Mouse (Mus musculus) cerebellum, adult 11 months (tissue): ENCODE measurements at regions not wholly inside any gene's neighbourhood (a gene's known extent, or its start where the extent isn't known, plus 50 kb on each side); places are given as distances from the start of the nearest gene placed in this dataset.

Experiments used
- DNase-seq: peaks from one replicate; pipeline ENCODE4 v3.0.0; 2022

GRCm38 (mm10) chr4:53319051-53319450, 121.2 kb upstream of the Slc44a1 start:
- no peak for DNase-seq

GRCm38 (mm10) chr4:53318181-53318580, 122.0 kb upstream of the Slc44a1 start:
- no peak for DNase-seq

DNA sequence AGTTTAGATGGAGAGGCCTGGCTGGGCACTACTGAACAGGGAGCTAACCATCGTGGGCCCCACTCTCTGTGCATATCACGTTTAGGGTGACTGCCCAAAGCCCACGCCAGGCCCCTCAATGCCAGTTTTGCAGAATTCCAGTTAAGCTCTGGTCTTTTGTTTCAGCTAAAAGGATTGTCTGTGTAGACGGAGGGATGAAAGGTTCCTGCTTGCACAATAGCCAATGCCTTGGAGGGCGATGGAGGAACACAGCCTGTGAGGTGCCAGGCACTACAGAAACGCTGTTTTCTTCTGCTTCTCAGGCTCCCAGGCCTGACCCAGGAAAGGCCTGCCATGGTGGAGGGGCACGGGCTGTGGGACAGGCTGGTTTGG, 122.8 kb upstream of the Slc44a1 start:
- no peak for DNase-seq

- DNase-seq: no peak
Measured at GRCm38 (mm10) chr4:53316796-53317452, 123.3 kb upstream of the Slc44a1 start.

DNA sequence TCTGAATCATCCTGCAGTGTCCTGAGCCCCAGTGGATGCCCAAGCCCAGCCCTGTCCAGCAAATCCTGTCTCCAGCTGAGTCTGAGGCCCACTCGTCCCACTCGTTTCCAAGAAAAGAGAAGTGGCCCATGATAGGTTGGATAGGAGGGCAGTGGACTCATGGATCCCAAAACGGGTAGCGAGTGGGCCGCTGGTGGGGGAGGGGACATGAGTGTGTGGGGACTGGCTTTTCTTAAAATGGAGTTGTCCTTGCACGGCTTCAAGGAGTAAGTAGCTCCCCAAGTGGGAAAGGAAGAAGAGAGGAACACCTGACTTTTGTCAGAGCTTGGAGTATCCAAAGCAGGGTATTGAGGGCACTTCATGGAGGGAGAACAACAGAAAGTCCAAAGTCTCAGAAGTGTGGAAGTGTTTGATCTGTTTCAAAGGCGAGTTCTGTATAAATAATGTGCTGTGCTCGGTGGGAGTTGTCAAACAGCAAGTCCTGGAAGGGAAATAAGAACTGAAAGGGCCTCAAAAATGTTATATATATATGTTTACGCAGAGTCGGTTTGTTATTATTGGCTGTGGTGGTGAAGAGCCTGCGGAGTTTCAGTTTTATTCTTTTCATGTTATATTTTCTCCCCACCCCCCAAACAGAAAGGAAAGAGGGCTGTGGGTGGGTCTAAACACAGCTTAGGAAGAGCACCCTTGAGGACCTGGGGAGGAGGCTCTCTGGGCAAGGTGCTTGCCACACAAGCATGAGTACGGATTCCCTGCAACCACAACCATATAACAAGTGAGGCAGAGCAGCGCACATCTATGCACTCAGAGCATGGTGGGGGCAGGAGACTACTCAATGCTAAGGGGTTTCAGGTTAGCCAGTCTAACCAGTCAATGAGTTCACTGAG, 124.1 kb upstream of the Slc44a1 start:
- DNase-seq: no peak

DNA sequence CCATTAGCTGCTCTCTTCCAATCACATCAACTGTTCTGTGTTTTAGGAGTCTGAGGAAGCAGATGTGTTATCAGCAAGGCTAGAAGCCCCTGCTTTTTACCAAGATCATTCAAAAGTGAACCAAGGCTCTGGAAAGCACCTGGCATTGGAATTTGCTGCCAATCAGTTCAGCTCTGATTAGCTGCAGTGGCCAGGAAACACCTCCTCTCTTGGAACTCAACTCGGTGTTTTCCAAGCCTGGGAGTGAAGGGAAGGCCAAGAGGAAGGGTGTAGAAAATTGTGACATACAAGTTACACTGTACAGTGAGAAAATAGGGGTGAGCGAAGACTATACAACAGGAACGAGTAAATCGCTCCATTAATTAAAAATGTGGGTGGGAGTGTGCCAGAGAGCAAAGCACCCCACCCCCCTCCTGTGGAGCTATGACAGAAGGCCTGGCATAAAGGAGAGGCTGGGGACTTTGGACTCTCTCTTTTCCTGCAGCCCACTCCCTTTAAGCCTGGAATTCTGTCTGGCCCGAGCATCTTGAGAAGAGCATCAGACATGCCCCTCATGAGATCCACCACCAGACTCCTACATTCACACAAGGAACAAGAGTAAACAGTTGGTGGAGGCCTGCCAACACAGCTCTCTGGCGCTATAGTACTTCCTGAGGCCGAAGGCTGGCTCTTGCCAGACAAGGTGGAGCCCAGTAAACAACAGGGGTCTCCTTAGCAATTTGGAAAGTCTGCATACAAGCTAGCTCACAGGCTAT, 124.9 kb upstream of the Slc44a1 start:
- peak; percentile 20 for DNase-seq

- no peak for DNase-seq
Measured at GRCm38 (mm10) chr4:53314076-53314475, 126.1 kb upstream of the Slc44a1 start.

- no peak for DNase-seq
Measured at GRCm38 (mm10) chr4:53307121-53307520, 133.1 kb upstream of the Slc44a1 start.

- DNase-seq: no peak
Measured at GRCm38 (mm10) chr4:53304782-53305385, 135.3 kb upstream of the Slc44a1 start.

DNA sequence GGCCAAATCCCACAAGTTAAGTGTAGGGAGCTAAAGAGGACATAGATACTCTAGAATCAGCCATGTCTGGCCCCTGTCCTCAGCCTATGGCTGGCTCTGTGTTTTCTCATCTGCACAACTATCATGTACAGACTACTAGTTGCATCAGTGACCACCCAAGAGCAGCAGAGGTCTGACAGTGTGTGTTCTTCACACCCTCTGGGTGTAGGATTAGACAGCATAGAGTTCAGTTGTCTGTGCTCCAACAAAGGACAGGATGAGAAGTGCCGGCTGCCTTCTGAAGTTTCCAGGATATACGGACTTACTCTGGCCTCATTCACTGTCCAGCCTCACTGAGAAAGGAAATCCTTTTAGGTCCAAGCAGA, 135.9 kb upstream of the Slc44a1 start:
- DNase-seq: no peak

GRCm38 (mm10) chr4:53303621-53304289, 136.5 kb upstream of the Slc44a1 start:
- DNase-seq: no peak

GRCm38 (mm10) chr4:53297975-53298374, 138.3 kb upstream of the Abca1 start:
- no peak for DNase-seq

- DNase-seq: no peak
Measured at GRCm38 (mm10) chr4:53292606-53293005, 132.9 kb upstream of the Abca1 start.

DNA sequence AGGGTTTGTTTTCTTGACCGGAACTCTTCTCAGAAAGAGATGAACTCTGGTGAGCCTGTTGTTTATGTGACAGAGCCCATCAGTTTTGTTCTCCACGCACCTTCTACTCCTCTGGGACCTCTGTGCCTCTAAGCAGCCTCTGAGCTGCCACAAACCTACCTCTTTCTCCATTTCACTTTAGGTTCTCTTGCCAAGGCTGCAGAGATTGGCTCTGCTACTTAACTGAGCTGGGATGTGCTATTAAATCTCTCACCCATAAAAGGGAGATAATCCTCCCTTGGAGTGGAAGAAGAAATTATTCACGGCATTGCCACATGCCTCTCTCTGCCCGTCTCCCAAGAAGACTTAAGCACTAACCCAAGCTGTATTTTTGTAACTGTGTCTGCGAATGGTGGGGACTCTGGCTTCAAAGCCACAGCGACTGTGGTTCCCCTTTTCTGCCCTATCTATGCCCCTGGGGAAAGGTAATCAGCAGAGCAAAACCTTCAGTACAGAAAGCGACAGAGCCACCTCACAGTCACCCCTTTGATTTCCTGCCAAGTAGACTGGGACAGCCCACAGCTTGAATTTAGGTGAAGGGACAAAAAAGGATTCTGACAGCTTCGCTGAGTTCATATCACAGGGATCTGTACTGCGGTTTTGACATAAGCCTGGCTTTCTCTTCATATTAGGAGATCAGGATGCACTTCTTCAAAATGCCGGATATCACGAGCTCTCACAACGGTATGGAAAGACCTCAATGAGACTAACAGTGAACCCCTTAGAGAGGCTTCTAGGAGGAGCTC, 118.2 kb upstream of the Abca1 start:
- no peak for DNase-seq

GRCm38 (mm10) chr4:53270433-53270832, 110.7 kb upstream of the Abca1 start:
- no peak for DNase-seq

DNA sequence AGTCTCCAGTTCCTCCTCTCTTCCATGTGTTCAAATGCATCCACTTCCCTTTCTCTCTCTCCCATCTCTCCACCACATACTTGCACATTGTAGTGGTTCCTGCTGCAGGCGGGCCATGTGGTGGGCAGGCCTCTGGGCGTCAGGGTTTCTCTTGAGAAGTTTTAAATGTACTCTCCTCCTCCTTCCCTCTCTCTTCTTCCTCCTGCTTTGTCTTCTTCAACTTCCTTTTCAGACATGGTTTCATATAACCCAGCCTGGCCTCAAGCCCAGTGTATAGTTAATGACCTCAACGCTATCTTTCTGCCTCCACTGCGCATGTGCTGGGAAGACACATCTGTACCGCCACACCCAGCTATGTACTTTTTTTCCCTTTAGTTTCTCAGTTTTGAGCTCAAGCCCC, 110.3 kb upstream of the Abca1 start:
- DNase-seq: no peak

GRCm38 (mm10) chr4:53269251-53269842, 109.7 kb upstream of the Abca1 start:
- no peak for DNase-seq

GRCm38 (mm10) chr4:53264901-53265300, 105.2 kb upstream of the Abca1 start:
- no peak for DNase-seq

DNA sequence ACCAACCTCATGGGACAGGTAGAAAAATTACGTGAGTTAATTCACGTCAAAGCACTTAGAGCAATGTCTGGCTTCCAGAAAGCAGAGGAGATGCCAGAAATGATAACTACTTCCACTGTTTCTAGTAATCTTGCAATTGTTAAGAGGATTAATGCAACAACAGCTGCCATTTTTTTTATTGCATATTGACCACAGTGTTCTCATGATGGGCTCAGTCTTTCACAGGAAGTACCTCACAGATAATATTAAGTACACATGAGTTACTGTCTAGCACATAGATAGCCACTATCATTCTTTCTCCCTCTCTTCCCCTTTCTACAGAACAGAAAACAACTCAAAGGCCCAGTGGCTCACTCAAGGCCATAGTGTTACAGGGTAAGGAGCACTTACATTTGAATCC, 104.8 kb upstream of the Abca1 start:
- no peak for DNase-seq

GRCm38 (mm10) chr4:53263776-53264175, 104.1 kb upstream of the Abca1 start:
- DNase-seq: peak; percentile 45

DNA sequence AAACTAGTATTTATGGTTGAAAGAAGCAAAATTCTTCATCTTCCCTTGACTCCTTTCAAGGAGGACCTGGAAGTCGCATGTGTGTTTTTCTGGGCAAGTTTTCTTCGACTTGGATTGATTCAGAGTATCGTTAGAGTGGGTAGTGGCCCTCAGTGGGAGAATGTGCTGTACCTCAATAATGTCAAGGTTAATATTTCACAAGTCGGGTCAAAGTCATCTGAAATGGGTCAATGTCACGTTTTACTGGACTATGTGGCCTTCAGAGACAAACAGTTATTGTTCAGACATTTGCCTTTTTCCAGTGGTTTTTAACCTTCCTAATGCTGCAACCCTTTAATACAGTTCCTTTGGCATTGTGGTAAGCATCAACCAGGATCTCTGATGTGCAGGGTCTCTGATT, 102.8 kb upstream of the Abca1 start:
- no peak for DNase-seq
